Mouse (Mus musculus) MEL-GATA-1-ER (cell line): Measurements from ENCODE around the gene Tmem189.

Experiments used
- DNase-seq: peaks from one replicate; pipeline ENCODE4 v3.0.0-alpha.2; 2012; ENCODE audit warnings: low read depth; ENCODE audit errors: extremely low read depth

Gene Tmem189

GRCm38 (mm10) chr2:167689501-167690218 is at the start of gene Tmem189:
Gene Tmem189, minus strand, starts transcription at chr2:167689822.
- peak; percentile 71 for DNase-seq

GRCm38 (mm10) chr2:167739030-167739429 is 49.4 kb upstream of the Tmem189 start:
- no peak for DNase-seq

GRCm38 (mm10) chr2:167734861-167735260 is 45.2 kb upstream of the Tmem189 start:
- no peak for DNase-seq

- no peak for DNase-seq
Observed at GRCm38 (mm10) chr2:167731149-167731548, 41.5 kb upstream of the Tmem189 start.

- DNase-seq, result no peak
Observed at GRCm38 (mm10) chr2:167730036-167730435, 40.4 kb upstream of the Tmem189 start.

GRCm38 (mm10) chr2:167727161-167727560 is 37.5 kb upstream of the Tmem189 start:
- DNase-seq, result no peak

- DNase-seq, result no peak
Observed at GRCm38 (mm10) chr2:167725879-167726278, 36.3 kb upstream of the Tmem189 start.

- DNase-seq, result no peak
Observed at GRCm38 (mm10) chr2:167723589-167724206, 34.1 kb upstream of the Tmem189 start.

GRCm38 (mm10) chr2:167722538-167722937 is 32.9 kb upstream of the Tmem189 start:
- DNase-seq, result no peak

- no peak for DNase-seq
Observed at GRCm38 (mm10) chr2:167721159-167721882, 31.7 kb upstream of the Tmem189 start.

GRCm38 (mm10) chr2:167719520-167719919 is 29.9 kb upstream of the Tmem189 start:
- no peak for DNase-seq

- no peak for DNase-seq
Observed at GRCm38 (mm10) chr2:167717208-167717607, 27.6 kb upstream of the Tmem189 start.

- no peak for DNase-seq
Observed at GRCm38 (mm10) chr2:167715008-167715407, 25.4 kb upstream of the Tmem189 start.

GRCm38 (mm10) chr2:167714298-167714697 is 24.7 kb upstream of the Tmem189 start:
- DNase-seq, result no peak

GRCm38 (mm10) chr2:167712872-167713821 is 23.5 kb upstream of the Tmem189 start:
- no peak for DNase-seq

- no peak for DNase-seq
Observed at GRCm38 (mm10) chr2:167710574-167710973, 21.0 kb upstream of the Tmem189 start.

- no peak for DNase-seq
Observed at GRCm38 (mm10) chr2:167709969-167710368, 20.3 kb upstream of the Tmem189 start.

GRCm38 (mm10) chr2:167708373-167708772 is 18.8 kb upstream of the Tmem189 start:
- DNase-seq, result no peak

GRCm38 (mm10) chr2:167706183-167706939 is 16.7 kb upstream of the Tmem189 start:
- no peak for DNase-seq

- no peak for DNase-seq
Observed at GRCm38 (mm10) chr2:167704409-167704808, 14.8 kb upstream of the Tmem189 start.
